Mouse (Mus musculus) liver, embryonic 12.5 days (tissue): ENCODE data around the gene Pak6. TPM values are rescaled to one million over a fixed set of nuclear protein-coding genes. Genes with fewer than 3 reads are reported as not detected.

Experiments used
- ATAC-seq: fragments of 200-750 bp; cut with Nextera tagmentation; 2 replicates; pipeline ENCODE4 v1.8.0; 2017; ENCODE audit warnings: moderate number of reproducible peaks, mild to moderate bottlenecking, moderate library complexity
- H3K27ac ChIP-seq: fragments of 300-500 bp; sonication (generic); 2 replicates; pipeline ENCODE4 v1.5.1; 2016; ENCODE audit warnings: mild to moderate bottlenecking
- H3K27me3 ChIP-seq: fragments of 300-500 bp; sonication (generic); replicated peaks from 2 replicates; pipeline ENCODE4 v1.6.1; 2016; ENCODE audit warnings: mild to moderate bottlenecking, moderate library complexity
- H3K36me3 ChIP-seq: fragments of 300-500 bp; sonication (generic); 2 replicates; pipeline ENCODE4 v1.6.1; 2016; ENCODE audit warnings: mild to moderate bottlenecking, moderate library complexity
- H3K4me1 ChIP-seq: fragments of 300-500 bp; sonication (generic); 2 replicates; pipeline ENCODE4 v1.6.1; 2016
- H3K4me2 ChIP-seq: fragments of 300-500 bp; sonication (generic); 2 replicates; pipeline ENCODE4 v1.6.1; 2016; ENCODE audit warnings: mild to moderate bottlenecking, moderate library complexity
- H3K4me3 ChIP-seq: fragments of 300-500 bp; sonication (generic); 2 replicates; pipeline ENCODE4 v1.5.1; 2016; ENCODE audit warnings: mild to moderate bottlenecking, moderate library complexity
- H3K9ac ChIP-seq: fragments of 300-500 bp; sonication (generic); 2 replicates; pipeline ENCODE4 v1.6.1; 2016; ENCODE audit warnings: mild to moderate bottlenecking, moderate library complexity
- H3K9me3 ChIP-seq: fragments of 300-500 bp; sonication (generic); replicated peaks from 2 replicates; pipeline ENCODE4 v1.6.1; 2016; ENCODE audit warnings: mild to moderate bottlenecking, moderate library complexity
- WGBS: fragments of 180-500 bp; shearing (Covaris S2); methylation state at CpG from one replicate; pipeline ENCODE4 v1.1.7; 2016; ENCODE audit not compliant: insufficient replicate concordance; 5-methylcytosine and 5-hydroxymethylcytosine counted together
- polyA plus RNA-seq: library from polyadenylated mRNA; unstranded; fragments of >200 nt; fragmentation: Nextera tagmentation; extraction: Ambion mirVana; gene quantifications from 2 replicates; pipeline ENCODE4 v1.2.1, GENCODE M21; 2016

Gene Pak6
- polyA plus RNA-seq, 1 experiment from 2014 or later: 1.4 TPM

- WGBS: 70% methylated on average over 4 of the region's 4 CpGs
- H3K27ac ChIP-seq: no peak overlapping the region
Observed at GRCm38 (mm10) chr2:118685088-118685487, 22.0 kb downstream of the Pak6 start.

DNA sequence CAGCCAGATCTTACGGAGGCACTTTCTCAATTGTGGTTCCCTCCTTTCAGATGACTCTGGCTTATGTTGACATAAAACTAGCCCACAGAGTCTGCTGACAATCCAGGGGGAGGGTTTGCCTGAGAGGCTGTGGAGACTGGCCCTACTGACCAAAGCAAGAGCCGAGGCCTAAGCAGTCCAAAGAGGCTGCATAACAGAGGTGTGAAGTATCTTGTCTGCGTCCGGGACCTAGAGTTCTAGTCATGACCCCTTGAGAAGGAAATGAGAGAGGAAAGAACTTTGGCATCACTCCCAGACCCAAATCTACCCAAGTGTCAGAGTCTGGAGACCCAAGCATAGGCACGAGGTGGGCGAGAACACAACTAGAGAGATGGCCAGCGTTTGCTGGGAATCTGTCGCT is 23.6 kb downstream of the Pak6 start:
- 68% methylated on average over 8 of the region's 8 CpGs for WGBS
- Histone ChIP-seq H3K27ac (no peak overlapping the region), H3K9ac (no peak overlapping the region), H3K4me1 (peaks cover 14% of the 10 kb centered on the region), H3K9me3 (no peaks in the 10 kb centered on the region), H3K4me3 (no peak overlapping the region), H3K4me2 (no peak overlapping the region), H3K27me3 (peaks cover 22% of the 10 kb centered on the region), H3K36me3 (no peaks in the 10 kb centered on the region)
- no peak for ATAC-seq

More at GRCm38 (mm10) chr2:118685088-118685487, 22.0 kb downstream of the Pak6 start:
- H3K4me3 ChIP-seq: no peak overlapping the region
- no peak overlapping the region for H3K9ac ChIP-seq
- H3K4me1 ChIP-seq: peaks cover 14% of the 10 kb centered on the region
- no peak for ATAC-seq
- no peak overlapping the region for H3K4me2 ChIP-seq
- H3K36me3 ChIP-seq: no peaks in the 10 kb centered on the region
- peaks cover 33% of the 10 kb centered on the region for H3K27me3 ChIP-seq
- H3K9me3 ChIP-seq: no peaks in the 10 kb centered on the region

- WGBS: 83% methylated on average over 3 of the region's 3 CpGs
- H3K4me1 ChIP-seq: peaks cover 6% of the 10 kb centered on the region
- no peak for ATAC-seq
- H3K9me3 ChIP-seq: no peaks in the 10 kb centered on the region
- H3K36me3 ChIP-seq: no peaks in the 10 kb centered on the region
- H3K4me2 ChIP-seq: no peak overlapping the region
- no peak overlapping the region for H3K4me3 ChIP-seq
- H3K9ac ChIP-seq: no peak overlapping the region
- no peak overlapping the region for H3K27ac ChIP-seq
- H3K27me3 ChIP-seq: peaks cover 28% of the 10 kb centered on the region
Observed at GRCm38 (mm10) chr2:118687791-118688190, 24.7 kb downstream of the Pak6 start.

DNA sequence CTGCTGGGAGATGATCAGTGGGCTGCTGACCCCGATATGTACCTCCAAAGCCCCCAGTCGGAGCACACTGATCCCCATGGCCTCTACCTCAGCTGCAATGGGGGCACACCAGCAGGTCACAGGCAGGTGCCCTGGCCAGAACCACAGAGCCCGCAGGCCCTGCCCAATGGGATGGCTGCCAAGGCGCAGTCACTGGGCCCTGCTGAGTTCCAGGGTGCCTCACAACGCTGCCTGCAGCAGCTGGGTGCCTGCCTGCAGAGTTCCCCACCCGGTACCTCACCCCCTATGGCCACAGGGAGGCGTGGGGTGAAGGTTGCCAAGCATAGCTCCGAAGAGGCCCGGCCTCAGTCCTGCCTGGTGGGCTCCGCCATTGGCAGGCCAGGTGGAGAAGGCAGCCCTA is 26.8 kb downstream of the Pak6 start:
- Histone ChIP-seq H3K4me3 (no peak overlapping the region), H3K4me1 (no peaks in the 10 kb centered on the region), H3K27me3 (peaks cover 37% of the 10 kb centered on the region), H3K27ac (no peak overlapping the region), H3K4me2 (no peak overlapping the region), H3K36me3 (no peaks in the 10 kb centered on the region), H3K9me3 (no peaks in the 10 kb centered on the region), H3K9ac (no peak overlapping the region)
- 71% methylated on average over 10 of the region's 10 CpGs for WGBS
- ATAC-seq: no peak

- no peaks in the 10 kb centered on the region for H3K36me3 ChIP-seq
- H3K9me3 ChIP-seq: no peaks in the 10 kb centered on the region
- peaks cover 50% of the 10 kb centered on the region for H3K27me3 ChIP-seq
- H3K4me1 ChIP-seq: no peaks in the 10 kb centered on the region
- 74% methylated on average over 19 of the region's 19 CpGs for WGBS
- H3K4me3 ChIP-seq: no peak overlapping the region
- H3K27ac ChIP-seq: no peak overlapping the region
- H3K9ac ChIP-seq: no peak overlapping the region
- ATAC-seq: no peak
- no peak overlapping the region for H3K4me2 ChIP-seq
Observed at GRCm38 (mm10) chr2:118693370-118693966, 30.4 kb downstream of the Pak6 start.

- Histone ChIP-seq H3K36me3 (no peaks in the 10 kb centered on the region), H3K9ac (no peak overlapping the region), H3K9me3 (no peaks in the 10 kb centered on the region), H3K4me2 (no peak overlapping the region), H3K4me1 (peaks cover 6% of the 10 kb centered on the region; the same call in 1 of the 2 replicates), H3K27me3 (peaks cover 62% of the 10 kb centered on the region), H3K27ac (no peak overlapping the region), H3K4me3 (no peak overlapping the region)
- ATAC-seq: no peak
- whole genome bisulfite sequencing: 25% methylated on average over 11 of the region's 11 CpGs
Observed at GRCm38 (mm10) chr2:118695677-118696232, 32.7 kb downstream of the Pak6 start.

GRCm38 (mm10) chr2:118696451-118697308 is 33.6 kb downstream of the Pak6 start:
- H3K36me3 ChIP-seq: no peaks in the 10 kb centered on the region
- peaks cover 12% of the 10 kb centered on the region; the same call in 1 of the 2 replicates for H3K4me1 ChIP-seq
- H3K4me2 ChIP-seq: no peak overlapping the region
- no peak overlapping the region for H3K27ac ChIP-seq
- peaks cover 71% of the 10 kb centered on the region for H3K27me3 ChIP-seq
- H3K4me3 ChIP-seq: no peak overlapping the region
- H3K9ac ChIP-seq: no peak overlapping the region
- 45% methylated on average over 21 of the region's 21 CpGs for WGBS
- no peaks in the 10 kb centered on the region for H3K9me3 ChIP-seq
- no peak for ATAC-seq

DNA sequence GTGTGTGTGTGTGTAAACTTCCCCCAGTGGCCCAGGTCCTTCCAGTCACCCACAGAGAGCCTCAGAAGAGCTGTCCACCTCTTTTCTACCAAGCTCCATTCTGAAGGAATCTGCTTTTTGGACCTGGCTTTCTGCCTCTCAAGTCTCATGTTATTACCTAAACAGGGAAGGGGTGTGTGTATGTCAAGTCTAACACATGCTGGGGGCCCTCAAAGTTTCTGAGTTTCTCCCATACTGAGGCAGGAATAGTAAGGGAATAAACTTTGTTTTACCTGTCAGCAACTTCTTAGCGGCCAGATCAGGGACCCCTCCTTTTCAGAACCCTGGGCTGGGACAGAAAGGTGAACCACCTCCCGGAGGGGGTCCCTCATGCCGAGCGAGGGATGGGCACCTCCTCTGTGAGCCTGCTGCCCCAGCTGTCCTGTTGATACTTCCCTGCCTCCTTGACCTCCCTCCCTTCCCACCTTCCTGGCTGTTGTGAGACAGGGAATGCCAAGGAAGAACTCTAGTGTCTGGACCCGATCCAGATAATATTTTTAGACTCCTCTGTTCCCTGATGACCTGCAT is 34.3 kb downstream of the Pak6 start:
- no peak overlapping the region for H3K27ac ChIP-seq
- H3K4me1 ChIP-seq: peaks cover 15% of the 10 kb centered on the region
- H3K36me3 ChIP-seq: no peaks in the 10 kb centered on the region
- H3K4me2 ChIP-seq: no peak overlapping the region
- H3K9ac ChIP-seq: no peak overlapping the region
- ATAC-seq: no peak
- 43% methylated on average over 5 of the region's 5 CpGs for WGBS
- peaks cover 76% of the 10 kb centered on the region for H3K27me3 ChIP-seq
- no peaks in the 10 kb centered on the region for H3K9me3 ChIP-seq
- H3K4me3 ChIP-seq: no peak overlapping the region

DNA sequence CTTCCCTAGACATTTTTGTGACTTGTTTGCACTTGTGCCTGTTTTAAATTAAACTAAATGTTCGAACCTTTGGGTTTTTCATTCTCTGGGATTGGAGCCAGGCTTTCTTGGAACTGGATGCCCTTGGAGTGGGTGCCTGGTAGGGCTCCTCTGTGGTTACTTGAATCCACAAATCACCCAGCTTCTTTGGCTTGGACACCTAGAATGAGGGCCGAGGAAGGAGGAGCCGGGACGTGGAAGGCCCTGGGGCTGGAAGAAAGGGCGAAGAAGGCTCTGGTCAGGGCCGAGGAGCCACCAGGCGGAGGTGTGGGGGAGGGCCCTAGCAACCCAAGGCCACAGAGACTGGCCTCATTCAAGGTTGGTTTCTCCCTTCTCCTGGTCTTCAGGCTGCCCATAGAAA is 34.9 kb downstream of the Pak6 start:
- no peak for ATAC-seq
- no peak overlapping the region for H3K4me3 ChIP-seq
- no peaks in the 10 kb centered on the region for H3K9me3 ChIP-seq
- H3K27ac ChIP-seq: no peak overlapping the region
- H3K27me3 ChIP-seq: peaks cover 76% of the 10 kb centered on the region
- 41% methylated on average over 7 of the region's 7 CpGs for WGBS
- no peaks in the 10 kb centered on the region for H3K36me3 ChIP-seq
- H3K4me1 ChIP-seq: peaks cover 21% of the 10 kb centered on the region
- H3K4me2 ChIP-seq: no peak overlapping the region
- no peak overlapping the region for H3K9ac ChIP-seq

DNA sequence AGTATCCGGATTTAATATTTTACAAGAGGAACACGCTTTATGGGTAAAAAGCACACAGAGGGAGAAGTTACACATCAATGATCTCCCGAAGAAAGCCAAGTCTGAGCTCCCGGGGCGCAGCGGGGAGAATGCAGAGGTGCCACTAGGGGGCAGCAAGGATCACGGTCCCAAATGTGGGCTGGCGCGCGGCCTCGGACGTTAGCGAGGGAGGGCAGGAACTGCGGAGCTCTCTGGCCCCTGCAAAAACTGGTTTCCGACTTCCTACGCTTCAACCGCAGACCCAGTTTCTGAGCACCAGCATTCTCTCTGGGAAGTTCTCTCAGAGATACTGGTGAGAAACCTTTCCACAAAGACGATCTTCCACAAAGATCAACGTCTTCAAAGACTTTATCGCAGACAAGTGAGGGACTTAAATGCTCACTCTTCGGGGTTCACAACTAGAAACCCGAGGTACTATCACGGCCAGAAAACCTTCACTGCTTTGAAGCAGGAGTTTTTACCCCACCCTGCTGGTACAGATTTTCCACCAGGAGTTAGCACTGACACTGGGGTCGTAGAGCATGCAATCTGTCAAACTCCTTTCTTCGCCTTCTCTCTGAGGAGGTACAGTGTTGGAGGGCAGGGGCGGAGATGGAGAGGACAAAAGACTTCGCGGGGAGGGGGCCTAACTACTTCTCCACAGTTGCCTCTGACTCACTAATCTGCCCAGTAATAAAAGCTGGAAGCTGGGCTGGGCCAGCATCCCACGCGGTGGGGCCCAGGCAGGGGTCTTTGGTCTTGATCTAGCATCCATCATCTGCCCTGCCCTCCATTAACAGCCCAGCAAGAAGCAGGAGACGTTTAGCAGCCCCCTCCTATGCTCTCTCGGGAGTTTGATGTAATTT is 37.3 kb downstream of the Pak6 start:
- no peak overlapping the region for H3K9ac ChIP-seq

GRCm38 (mm10) chr2:118701161-118701560 is 38.1 kb downstream of the Pak6 start:
- H3K9ac ChIP-seq: no peak overlapping the region
- no peak overlapping the region for H3K4me2 ChIP-seq
- H3K4me1 ChIP-seq: peaks cover 36% of the 10 kb centered on the region
- H3K36me3 ChIP-seq: no peaks in the 10 kb centered on the region
- no peak overlapping the region for H3K4me3 ChIP-seq
- WGBS: 20% methylated on average over 5 of the region's 5 CpGs
- H3K9me3 ChIP-seq: no peaks in the 10 kb centered on the region
- H3K27me3 ChIP-seq: peaks cover 96% of the 10 kb centered on the region
- ATAC-seq: no peak
- no peak overlapping the region for H3K27ac ChIP-seq

More for the DNA sequence above, 37.3 kb downstream of the Pak6 start:
- Histone ChIP-seq H3K9me3 (no peaks in the 10 kb centered on the region), H3K27ac (no peak overlapping the region), H3K4me1 (peaks cover 36% of the 10 kb centered on the region), H3K4me2 (peak overlapping the region; percentile 55), H3K36me3 (no peaks in the 10 kb centered on the region), H3K27me3 (peaks cover 93% of the 10 kb centered on the region), H3K4me3 (peak overlapping the region; percentile 24)
- no peak for ATAC-seq
- WGBS: 3% methylated on average over 32 of the region's 32 CpGs
